Mouse (Mus musculus) kidney, embryonic 14.5 days (tissue): ENCODE data around the gene Ifih1. TPM values are rescaled to one million over a fixed set of nuclear protein-coding genes. Genes with fewer than 3 reads are reported as not detected.

Experiments
- ATAC-seq: fragments of 200-750 bp; cut with Nextera tagmentation; 2 replicates; pipeline ENCODE4 v1.8.0; 2017; ENCODE audit warnings: moderate number of reproducible peaks, mild to moderate bottlenecking, moderate TSS enrichment, moderate library complexity; ENCODE audit not compliant: low FRiP score, low TSS enrichment
- H3K27ac ChIP-seq: fragments of 300-500 bp; sonication (generic); 2 replicates; pipeline ENCODE4 v1.5.1; 2014; ENCODE audit warnings: low read depth, mild to moderate bottlenecking, low read length, moderate library complexity, mixed read lengths
- H3K27me3 ChIP-seq: fragments of 300-500 bp; sonication (generic); 2 replicates; pipeline ENCODE4 v1.6.1; 2014; ENCODE audit warnings: mild to moderate bottlenecking, low read length; ENCODE audit not compliant: control insufficient read depth, insufficient read depth
- H3K36me3 ChIP-seq: fragments of 300-500 bp; sonication (generic); 2 replicates; pipeline ENCODE4 v1.6.1; 2014; ENCODE audit warnings: low read length, mixed read lengths; ENCODE audit not compliant: control insufficient read depth, insufficient read depth
- H3K4me1 ChIP-seq: fragments of 300-500 bp; sonication (generic); 2 replicates; pipeline ENCODE4 v1.6.1; 2014; ENCODE audit warnings: low read length, mixed read lengths; ENCODE audit not compliant: control insufficient read depth, insufficient read depth
- H3K4me2 ChIP-seq: fragments of 300-500 bp; sonication (generic); replicated peaks from 2 replicates; pipeline ENCODE4 v1.6.1; 2014; ENCODE audit warnings: low read depth, mild to moderate bottlenecking, low read length
- H3K4me3 ChIP-seq: fragments of 300-500 bp; sonication (generic); 2 replicates; pipeline ENCODE4 v1.5.1; 2014; ENCODE audit warnings: mild to moderate bottlenecking, low read length
- H3K9ac ChIP-seq: fragments of 300-500 bp; sonication (generic); 2 replicates; pipeline ENCODE4 v1.6.1; 2014; ENCODE audit warnings: low read depth, mild to moderate bottlenecking, low read length, moderate library complexity
- H3K9me3 ChIP-seq: fragments of 300-500 bp; sonication (generic); 2 replicates; pipeline ENCODE4 v1.6.1; 2016; ENCODE audit warnings: low read length; ENCODE audit not compliant: control insufficient read depth
- WGBS: fragments of 180-500 bp; shearing (Covaris S2); extraction: QIAGEN DNeasy Blood & Tissue Kit; methylation state at CpG from one replicate; pipeline ENCODE4 v1.1.7; 2014; 5-methylcytosine and 5-hydroxymethylcytosine counted together
- polyA plus RNA-seq: library from polyadenylated mRNA; unstranded; fragments of >200 nt; fragmentation: Nextera tagmentation; extraction: Ambion mirVana; gene quantifications from 2 replicates; pipeline ENCODE4 v1.2.1, GENCODE M21; 2014

The Ifih1 gene
- 1.8 and 3.1 TPM in 2 replicates for polyA plus RNA-seq

- H3K27me3 ChIP-seq: no peaks in the 10 kb centered on the region
- H3K27ac ChIP-seq: peak within 1 kb of the TSS; percentile 30; the same call in 1 of the 2 replicates
- no peaks in the 10 kb centered on the region for H3K36me3 ChIP-seq
- H3K4me1 ChIP-seq: peaks cover 3% of the 10 kb centered on the region; the same call in 1 of the 2 replicates
- H3K4me2 ChIP-seq: peak within 1 kb of the TSS; percentile 75
- peak within 1 kb of the TSS; percentile 60 for H3K9ac ChIP-seq
- H3K9me3 ChIP-seq: no peaks in the 10 kb centered on the region
- peak; percentile 96 for ATAC-seq
- WGBS: 1% methylated on average over 30 of the region's 30 CpGs
- peak within 1 kb of the TSS; percentile 57 for H3K4me3 ChIP-seq
Measured at GRCm38 (mm10) chr2:62646014-62646645, at the start of gene Ifih1. Gene Ifih1, minus strand, starts transcription at chr2:62646255.

- no peak overlapping the region for H3K4me2 ChIP-seq
- 93% methylated on average over 6 of the region's 6 CpGs for WGBS
- ATAC-seq: no peak
Measured at GRCm38 (mm10) chr2:62685934-62686333, 39.9 kb upstream of the Ifih1 start.

GRCm38 (mm10) chr2:62684989-62685595 is 39.0 kb upstream of the Ifih1 start:
- WGBS: 53% methylated on average over 3 of the region's 3 CpGs

More at GRCm38 (mm10) chr2:62685934-62686333, 39.9 kb upstream of the Ifih1 start:
- Histone ChIP-seq H3K27me3 (no peaks in the 10 kb centered on the region), H3K27ac (no peak overlapping the region), H3K36me3 (no peaks in the 10 kb centered on the region), H3K9ac (no peak overlapping the region), H3K9me3 (no peaks in the 10 kb centered on the region), H3K4me3 (no peak overlapping the region), H3K4me1 (no peaks in the 10 kb centered on the region)

GRCm38 (mm10) chr2:62681667-62682066 is 35.6 kb upstream of the Ifih1 start:
- H3K4me3 ChIP-seq: no peak overlapping the region
- no peak overlapping the region for H3K9ac ChIP-seq
- H3K36me3 ChIP-seq: no peaks in the 10 kb centered on the region
- no peaks in the 10 kb centered on the region for H3K4me1 ChIP-seq
- no peaks in the 10 kb centered on the region for H3K27me3 ChIP-seq
- no peak overlapping the region for H3K4me2 ChIP-seq
- no peaks in the 10 kb centered on the region for H3K9me3 ChIP-seq
- H3K27ac ChIP-seq: no peak overlapping the region
- ATAC-seq: no peak
- WGBS: 84% methylated on average over 8 of the region's 8 CpGs

More at GRCm38 (mm10) chr2:62684989-62685595, 39.0 kb upstream of the Ifih1 start:
- ATAC-seq: peak; percentile 49
- H3K36me3 ChIP-seq: no peaks in the 10 kb centered on the region
- H3K27ac ChIP-seq: no peak overlapping the region
- H3K4me2 ChIP-seq: no peak overlapping the region
- no peaks in the 10 kb centered on the region for H3K4me1 ChIP-seq
- no peak overlapping the region for H3K9ac ChIP-seq
- no peaks in the 10 kb centered on the region for H3K9me3 ChIP-seq
- H3K27me3 ChIP-seq: no peaks in the 10 kb centered on the region
- H3K4me3 ChIP-seq: no peak overlapping the region

- Histone ChIP-seq H3K4me2 (no peak overlapping the region), H3K9me3 (no peaks in the 10 kb centered on the region), H3K27me3 (no peaks in the 10 kb centered on the region), H3K9ac (no peak overlapping the region), H3K4me3 (no peak overlapping the region), H3K27ac (no peak overlapping the region), H3K36me3 (no peaks in the 10 kb centered on the region), H3K4me1 (no peaks in the 10 kb centered on the region)
- no peak for ATAC-seq
- WGBS: 94% methylated on average over 5 of the region's 5 CpGs
Measured at GRCm38 (mm10) chr2:62672788-62673187, 26.7 kb upstream of the Ifih1 start.

GRCm38 (mm10) chr2:62670767-62671166 is 24.7 kb upstream of the Ifih1 start:
- Histone ChIP-seq H3K27me3 (no peaks in the 10 kb centered on the region), H3K4me3 (no peak overlapping the region), H3K27ac (no peak overlapping the region; the same call in 1 of the 2 replicates), H3K9ac (no peak overlapping the region), H3K4me2 (no peak overlapping the region), H3K4me1 (no peaks in the 10 kb centered on the region), H3K36me3 (no peaks in the 10 kb centered on the region), H3K9me3 (no peaks in the 10 kb centered on the region)
- ATAC-seq: no peak
- 74% methylated on average over 4 of the region's 4 CpGs for WGBS

- no peaks in the 10 kb centered on the region for H3K9me3 ChIP-seq
- H3K4me2 ChIP-seq: no peak overlapping the region
- H3K27ac ChIP-seq: peak overlapping the region; percentile 4; the same call in 1 of the 2 replicates
- H3K9ac ChIP-seq: no peak overlapping the region
- no peaks in the 10 kb centered on the region for H3K27me3 ChIP-seq
- no peaks in the 10 kb centered on the region for H3K36me3 ChIP-seq
- WGBS: 84% methylated on average over 5 of the region's 5 CpGs
- no peak overlapping the region for H3K4me3 ChIP-seq
- no peaks in the 10 kb centered on the region for H3K4me1 ChIP-seq
- no peak for ATAC-seq
Measured at GRCm38 (mm10) chr2:62670301-62670700, 24.2 kb upstream of the Ifih1 start.

- Histone ChIP-seq H3K9me3 (no peaks in the 10 kb centered on the region), H3K27ac (0 out of 2 replicates have a peak overlapping the region, but pooled peaks have one; percentile 4), H3K36me3 (no peaks in the 10 kb centered on the region), H3K4me3 (no peak overlapping the region), H3K4me1 (no peaks in the 10 kb centered on the region), H3K4me2 (no peak overlapping the region), H3K9ac (no peak overlapping the region), H3K27me3 (no peaks in the 10 kb centered on the region)
- WGBS: 24% methylated on average over 3 of the region's 3 CpGs
- ATAC-seq: peak; percentile 88
Measured at GRCm38 (mm10) chr2:62669848-62670247, 23.8 kb upstream of the Ifih1 start.

GRCm38 (mm10) chr2:62665536-62665935 is 19.5 kb upstream of the Ifih1 start:
- ATAC-seq: no peak
- H3K27ac ChIP-seq: no peak overlapping the region
- no peaks in the 10 kb centered on the region for H3K36me3 ChIP-seq
- no peaks in the 10 kb centered on the region for H3K9me3 ChIP-seq
- 56% methylated on average over 1 of the region's 1 CpGs for WGBS
- H3K4me3 ChIP-seq: no peak overlapping the region
- no peaks in the 10 kb centered on the region for H3K4me1 ChIP-seq
- H3K27me3 ChIP-seq: no peaks in the 10 kb centered on the region; the same call in 1 of the 2 replicates
- H3K9ac ChIP-seq: no peak overlapping the region
- H3K4me2 ChIP-seq: no peak overlapping the region; the same call in 1 of the 2 replicates
